Mouse (Mus musculus) CH12.LX (cell line): ENCODE data around the gene Chrnb1. TPM values are rescaled to one million over a fixed set of nuclear protein-coding genes. Genes with fewer than 3 reads are reported as not detected.

Experiments
- DNase-seq: peaks from one replicate; pipeline ENCODE4 v3.0.0-alpha.2; 2013; ENCODE audit errors: extremely low read depth
- H3K27ac ChIP-seq: 2 replicates; pipeline ENCODE4 v1.5.1; 2012; ENCODE audit warnings: low read depth, mild to moderate bottlenecking, control low read depth, moderate library complexity; ENCODE audit not compliant: insufficient read depth
- H3K27me3 ChIP-seq: replicated peaks from 2 replicates; pipeline ENCODE3; 2012; ENCODE audit warnings: inconsistent platforms
- H3K36me3 ChIP-seq, 2 experiments: replicated peaks in 1 of 2; 2 replicates each; pipeline versions ENCODE3 to v1.6.1; 2012; ENCODE audit warnings: inconsistent platforms in 1 of 2, low read length in 1 of 2, mild to moderate bottlenecking in 1 of 2, mixed read lengths in 1 of 2, moderate library complexity in 1 of 2; ENCODE audit not compliant: control insufficient read depth in 1 of 2, insufficient read depth in 1 of 2
- H3K4me1 ChIP-seq, 2 experiments: 2 replicates each; pipeline ENCODE4 v1.6.1; 2012; ENCODE audit warnings: inconsistent platforms in 1 of 2, moderate library complexity in 1 of 2; ENCODE audit not compliant: insufficient read depth in 2 of 2, control insufficient read depth in 1 of 2
- H3K4me2 ChIP-seq: 2 replicates; pipeline ENCODE4 v1.6.1; 2012; ENCODE audit warnings: low read depth, mild to moderate bottlenecking, control low read depth; ENCODE audit not compliant: poor library complexity, insufficient read depth, severe bottlenecking
- H3K4me3 ChIP-seq, 3 experiments: fragments of 150-350 bp in 1 of 3; sonication (generic) in 1 of 3; replicated peaks in 1 of 3; 2 replicates each; pipeline versions ENCODE3 to v1.5.1; 2011 to 2012; ENCODE audit warnings: low read depth in 2 of 3, low read length in 2 of 3, mild to moderate bottlenecking in 2 of 3, moderate library complexity in 2 of 3, control low read depth in 1 of 3, improper control_type of control experiment in 1 of 3, inconsistent platforms in 1 of 3, mixed read lengths in 1 of 3; ENCODE audit not compliant: poor library complexity in 1 of 3
- H3K79me2 ChIP-seq: replicated peaks from 2 replicates; pipeline ENCODE4 v1.6.1; 2012; ENCODE audit warnings: mild to moderate bottlenecking, moderate library complexity; ENCODE audit not compliant: control insufficient read depth, poor library complexity, insufficient read depth, severe bottlenecking; ENCODE audit errors: extremely low read depth
- H3K9ac ChIP-seq: 2 replicates; pipeline ENCODE4 v1.6.1; 2012; ENCODE audit warnings: low read depth, mild to moderate bottlenecking, control low read depth, moderate library complexity; ENCODE audit not compliant: insufficient read depth
- H3K9me3 ChIP-seq: replicated peaks from 2 replicates; pipeline ENCODE3; 2012; ENCODE audit warnings: low read length, inconsistent platforms, mixed read lengths
- BHLHE40 ChIP-seq: IDR thresholded peaks from 2 replicates; pipeline ENCODE4 v1.6.1; 2011; ENCODE audit warnings: mild to moderate bottlenecking, low read depth, low read length, improper control_type of control experiment
- CHD1 ChIP-seq: IDR thresholded peaks from 2 replicates; pipeline ENCODE4 v1.6.1; 2012; ENCODE audit warnings: low read depth, low read length, improper control_type of control experiment, inconsistent platforms
- CTCF ChIP-seq, 2 experiments: IDR thresholded peaks in 1 of 2; conservative IDR thresholded peaks in 1 of 2; 2 replicates each; pipeline ENCODE4 v1.5.1; 2011 to 2012; ENCODE audit warnings: low read depth in 2 of 2, low read length in 2 of 2, improper control_type of control experiment in 1 of 2, inconsistent platforms in 1 of 2, mild to moderate bottlenecking in 1 of 2, moderate library complexity in 1 of 2
- E2F4 ChIP-seq: IDR thresholded peaks from 2 replicates; pipeline ENCODE4 v1.6.1; 2011; ENCODE audit warnings: low read depth, low read length, improper control_type of control experiment; ENCODE audit not compliant: insufficient replicate concordance
- ELF1 ChIP-seq: IDR thresholded peaks from 2 replicates; pipeline ENCODE4 v1.6.1; 2014; ENCODE audit warnings: low read depth, mild to moderate bottlenecking, inconsistent platforms, low read length, improper control_type of control experiment
- EP300 ChIP-seq: IDR thresholded peaks from 2 replicates; pipeline ENCODE4 v1.6.1; 2011; ENCODE audit warnings: low read length, improper control_type of control experiment
- ETS1 ChIP-seq: conservative IDR thresholded peaks from 2 replicates; pipeline ENCODE4 v1.6.1; 2012; ENCODE audit warnings: low read depth, mild to moderate bottlenecking, inconsistent platforms, low read length, improper control_type of control experiment, moderate library complexity
- GABPA ChIP-seq: IDR thresholded peaks from 2 replicates; pipeline ENCODE4 v1.6.1; 2012; ENCODE audit warnings: low read depth, low read length, improper control_type of control experiment, inconsistent platforms; ENCODE audit not compliant: insufficient replicate concordance
- HCFC1 ChIP-seq: IDR thresholded peaks from 2 replicates; pipeline ENCODE4 v1.6.1; 2012; ENCODE audit warnings: low read depth, mild to moderate bottlenecking, inconsistent platforms, low read length, improper control_type of control experiment
- IRF4 ChIP-seq: IDR thresholded peaks from 2 replicates; pipeline ENCODE4 v1.6.1; 2014; ENCODE audit warnings: low read depth, mild to moderate bottlenecking, inconsistent platforms, low read length, improper control_type of control experiment
- JUN ChIP-seq: IDR thresholded peaks from 2 replicates; pipeline ENCODE4 v1.6.1; 2011; ENCODE audit warnings: low read depth, mild to moderate bottlenecking, low read length, improper control_type of control experiment, moderate library complexity; ENCODE audit not compliant: insufficient read depth
- JUND ChIP-seq: conservative IDR thresholded peaks from 2 replicates; pipeline ENCODE4 v1.6.1; 2011; ENCODE audit warnings: low read depth, low read length, improper control_type of control experiment
- KAT2A ChIP-seq: IDR thresholded peaks from 2 replicates; pipeline ENCODE4 v1.6.1; 2012; ENCODE audit warnings: low read length, improper control_type of control experiment, inconsistent platforms; ENCODE audit not compliant: insufficient replicate concordance
- MAFK ChIP-seq: IDR thresholded peaks from 2 replicates; pipeline ENCODE4 v1.6.1; 2011; ENCODE audit warnings: low read length, improper control_type of control experiment; ENCODE audit not compliant: insufficient replicate concordance
- MAX ChIP-seq: IDR thresholded peaks from 2 replicates; pipeline ENCODE4 v1.6.1; 2011; ENCODE audit warnings: low read length, improper control_type of control experiment
- MAZ ChIP-seq: IDR thresholded peaks from 2 replicates; pipeline ENCODE4 v1.6.1; 2012; ENCODE audit warnings: low read depth, mild to moderate bottlenecking, inconsistent platforms, low read length, improper control_type of control experiment, moderate library complexity
- MEF2A ChIP-seq: IDR thresholded peaks from 2 replicates; pipeline ENCODE4 v1.6.1; 2014; ENCODE audit warnings: low read depth, mild to moderate bottlenecking, inconsistent platforms, low read length, improper control_type of control experiment, borderline replicate concordance
- MXI1 ChIP-seq: IDR thresholded peaks from 2 replicates; pipeline ENCODE4 v1.6.1; 2011; ENCODE audit warnings: mild to moderate bottlenecking, low read depth, low read length, improper control_type of control experiment
- MYC ChIP-seq: IDR thresholded peaks from 2 replicates; pipeline ENCODE4 v1.6.1; 2011; ENCODE audit warnings: low read depth, mild to moderate bottlenecking, improper control_type of control experiment, low read length
- NELFE ChIP-seq: IDR thresholded peaks from 2 replicates; pipeline ENCODE4 v1.6.1; 2011; ENCODE audit warnings: low read depth, low read length, improper control_type of control experiment
- NRF1 ChIP-seq: IDR thresholded peaks from 2 replicates; pipeline ENCODE4 v1.6.1; 2014; ENCODE audit warnings: low read depth, mild to moderate bottlenecking, inconsistent platforms, low read length, improper control_type of control experiment, moderate library complexity
- PAX5 ChIP-seq: IDR thresholded peaks from 2 replicates; pipeline ENCODE4 v1.6.1; 2012; ENCODE audit warnings: low read length, inconsistent platforms, mixed read lengths
- POLR2A ChIP-seq: IDR thresholded peaks from 2 replicates; pipeline ENCODE4 v1.6.1; 2011; ENCODE audit warnings: low read depth, mild to moderate bottlenecking, improper control_type of control experiment, low read length
- POLR2AphosphoS2 ChIP-seq: IDR thresholded peaks from 2 replicates; pipeline ENCODE4 v1.6.1; 2011; ENCODE audit warnings: low read depth, low read length, improper control_type of control experiment
- RAD21 ChIP-seq: IDR thresholded peaks from 2 replicates; pipeline ENCODE4 v1.6.1; 2011; ENCODE audit warnings: low read depth, mild to moderate bottlenecking, low read length, improper control_type of control experiment, moderate library complexity
- RCOR1 ChIP-seq: conservative IDR thresholded peaks from 2 replicates; pipeline ENCODE4 v1.6.1; 2012; ENCODE audit warnings: low read depth, mild to moderate bottlenecking, inconsistent platforms, low read length, improper control_type of control experiment
- SIN3A ChIP-seq: IDR thresholded peaks from 2 replicates; pipeline ENCODE4 v1.6.1; 2012; ENCODE audit warnings: low read length, improper control_type of control experiment, inconsistent platforms
- SMC3 ChIP-seq: IDR thresholded peaks from 2 replicates; pipeline ENCODE4 v1.6.1; 2011; ENCODE audit warnings: low read depth, low read length, improper control_type of control experiment
- TBP ChIP-seq: conservative IDR thresholded peaks from 2 replicates; pipeline ENCODE4 v1.6.1; 2011; ENCODE audit warnings: low read depth, low read length, improper control_type of control experiment
- TCF12 ChIP-seq: IDR thresholded peaks from 2 replicates; pipeline ENCODE4 v1.6.1; 2014; ENCODE audit warnings: low read depth, mild to moderate bottlenecking, inconsistent platforms, low read length, improper control_type of control experiment
- UBTF ChIP-seq: IDR thresholded peaks from 2 replicates; pipeline ENCODE4 v1.6.1; 2012; ENCODE audit warnings: low read depth, mild to moderate bottlenecking, inconsistent platforms, low read length, improper control_type of control experiment, moderate library complexity
- USF1 ChIP-seq: IDR thresholded peaks from 2 replicates; pipeline ENCODE4 v1.6.1; 2014; ENCODE audit warnings: low read depth, mild to moderate bottlenecking, inconsistent platforms, low read length, improper control_type of control experiment
- USF2 ChIP-seq: conservative IDR thresholded peaks from 2 replicates; pipeline ENCODE4 v1.6.1; 2011; ENCODE audit warnings: low read depth, low read length, improper control_type of control experiment
- ZC3H11A ChIP-seq: IDR thresholded peaks from 2 replicates; pipeline ENCODE4 v1.6.1; 2012; ENCODE audit warnings: low read depth, mild to moderate bottlenecking, inconsistent platforms, low read length, improper control_type of control experiment
- ZKSCAN1 ChIP-seq: IDR thresholded peaks from 2 replicates; pipeline ENCODE4 v1.6.1; 2012; ENCODE audit warnings: low read depth, inconsistent platforms, low read length, improper control_type of control experiment, borderline replicate concordance
- ZMIZ1 ChIP-seq: IDR thresholded peaks from 2 replicates; pipeline ENCODE4 v1.6.1; 2012; ENCODE audit warnings: low read depth, mild to moderate bottlenecking, inconsistent platforms, low read length, improper control_type of control experiment
- ZNF384 ChIP-seq: IDR thresholded peaks from 2 replicates; pipeline ENCODE4 v1.6.1; 2012; ENCODE audit warnings: low read depth, low read length, improper control_type of control experiment, inconsistent platforms
- dilution Hi-C: fragments of 300-500 bp; cut with MboI; formaldehyde crosslinking; loops from 2 replicates; pipeline ENCODE4 v1.14.3; 2020; ENCODE audit warnings: low sequenced_read_pairs; ENCODE audit not compliant: extremely low pct_unique_long_range_greater_than_20kb, extremely low pct_ligation_motif_present
- in situ Hi-C: fragments of 300-500 bp; cut with MboI; formaldehyde crosslinking; loops from 3 replicates; pipeline ENCODE4 v1.14.3; 2019; ENCODE audit warnings: low sequenced_read_pairs, low pct_ligation_motif_present, low pct_unique_long_range_greater_than_20kb, mixed read lengths
- polyA plus RNA-seq: library from polyadenylated mRNA; unstranded; fragments of >175 nt; gene quantifications from 2 replicates; pipeline ENCODE4 v1.2.1, GENCODE M21; 2012; ENCODE audit warnings: low read depth; ENCODE audit not compliant: insufficient read length
- total RNA-seq, 2 experiments: library from RNA; depleted of rRNA; stranded (reverse); fragments of 300-350 nt in 1 of 2; fragments of >200 nt in 1 of 2; gene quantifications; 2 replicates each; pipeline ENCODE4 v1.2.3; 2012 to 2014

The Chrnb1 gene
- total RNA-seq (2012; rRNA removed) (2.1 and 2.2 TPM in 2 replicates), total RNA-seq (2014; rRNA removed) (1.9 TPM in 2 replicates), polyA plus RNA-seq (5.9 and 6.6 TPM in 2 replicates)

DNA sequence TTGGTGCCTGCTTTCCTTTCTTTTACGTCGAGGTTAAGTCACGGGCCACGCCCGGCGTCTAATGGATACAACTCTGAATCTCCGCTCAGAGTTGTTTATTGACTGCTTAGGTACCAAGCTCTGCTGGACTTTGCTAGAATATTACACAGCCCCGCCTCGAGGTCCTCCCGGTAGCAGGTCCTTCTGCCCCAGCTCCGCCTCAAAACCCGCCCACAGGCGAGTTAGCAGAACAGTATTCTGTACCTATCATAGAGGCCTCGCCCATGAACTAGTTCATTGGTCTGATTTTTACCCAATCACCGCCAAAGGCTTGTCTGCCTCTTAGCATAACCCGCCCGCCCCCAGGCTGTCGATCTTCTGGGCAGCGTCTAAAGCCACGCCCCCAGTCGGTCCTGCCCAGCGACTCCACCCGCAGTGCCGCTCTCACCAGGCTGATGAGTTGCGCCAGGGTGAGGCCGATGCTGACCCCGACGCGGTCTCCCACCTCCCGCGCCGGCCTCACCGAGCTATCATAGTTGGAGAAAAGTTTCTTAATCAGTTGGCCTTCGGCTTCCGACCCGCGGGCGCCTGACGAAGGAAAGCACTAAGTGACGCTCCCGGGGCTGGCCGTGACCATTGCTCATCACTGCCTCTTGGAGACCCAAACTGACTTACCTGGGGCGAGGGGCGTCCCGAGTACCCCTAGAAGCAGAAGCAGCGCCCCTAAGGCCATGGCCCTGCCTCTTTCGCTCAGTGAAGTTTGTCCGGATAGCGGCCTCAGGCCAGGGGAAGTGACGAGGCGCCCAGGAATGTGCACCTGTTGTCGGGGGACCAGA lies at the start of gene Chrnb1:
Chrnb1 (minus strand) TSS at position 776 of the 815 bp plus-strand sequence.
- Histone ChIP-seq H3K79me2 (no peaks in the 10 kb centered on the region), H3K9me3 (peaks cover 4% of the 10 kb centered on the region), H3K4me3 (peak within 1 kb of the TSS; percentile 59 to 67 (median 61)), H3K27ac (0 out of 2 replicates have a peak within 1 kb of the TSS, but pooled peaks have one; percentile 5), H3K27me3 (peaks cover 5% of the 10 kb centered on the region), H3K9ac (peak within 1 kb of the TSS; percentile 66), H3K4me2 (peak within 1 kb of the TSS; percentile 86), H3K36me3 (peaks cover 0 to 6% of the 10 kb centered on the region in 2 experiments), H3K4me1 (peaks cover 8 to 46% of the 10 kb centered on the region in 2 experiments)
- DNase-seq: peak; percentile 100
- dilution Hi-C loops: no loop called here
- in situ Hi-C loops: no loop called here
- TF ChIP-seq MXI1 (peak; percentile 67), UBTF (no peak), ELF1 (peak; percentile 67), JUN (no peak), MEF2A (0 out of 2 replicates have a peak, but pooled peaks have one; percentile 13), HCFC1 (peak; percentile 39), ZMIZ1 (peak; percentile 89; the same call in 1 of the 2 replicates), TCF12 (peak; percentile 58; the same call in 1 of the 2 replicates), MAFK (no peak), JUND (no peak), RAD21 (no peak; the same call in 1 of the 2 replicates), POLR2A (peak; percentile 85), ZNF384 (no peak), ZKSCAN1 (no peak), NELFE (peak; percentile 78), USF2 (no peak), ZC3H11A (no peak), KAT2A (0 out of 2 replicates have a peak, but pooled peaks have one; percentile 15), E2F4 (peak; percentile 65; the same call in 1 of the 2 replicates), USF1 (no peak), IRF4 (peak; percentile 63), MYC (peak; percentile 74; the same call in 1 of the 2 replicates), POLR2AphosphoS2 (peak; percentile 90), GABPA (no peak), EP300 (no peak; the same call in 1 of the 2 replicates), CTCF (conservative IDR thresholded peaks at IDR 0.05 in 1 of 2, IDR thresholded peaks at IDR 0.05 in 1 of 2; ENCODE audit: low read depth in 2 of 2, low read length in 2 of 2) (no peak), SIN3A (peak; percentile 74; the same call in 1 of the 2 replicates), MAZ (peak; percentile 15), MAX (peak; percentile 66), ETS1 (no peak), SMC3 (no peak), PAX5 (no peak), BHLHE40 (peak; percentile 23; the same call in 1 of the 2 replicates), NRF1 (peak; percentile 54; the same call in 1 of the 2 replicates), CHD1 (0 out of 2 replicates have a peak, but pooled peaks have one; percentile 53), RCOR1 (no peak; the same call in 1 of the 2 replicates), TBP (peak; percentile 60; the same call in 1 of the 2 replicates)
